Mouse (Mus musculus) megakaryocyte, embryonic 14.5 days (primary cell): ENCODE measurements around the gene Wdr48.

Experiments
- FLI1 ChIP-seq: IDR thresholded peaks from 2 replicates; pipeline ENCODE4 v1.6.1; 2012; ENCODE audit warnings: low read length, inconsistent platforms, mixed read lengths
- GATA1 ChIP-seq: IDR thresholded peaks from 3 replicates; pipeline ENCODE4 v1.6.1; 2012; ENCODE audit warnings: mixed read lengths, low read length, inconsistent platforms, borderline replicate concordance

DNA sequence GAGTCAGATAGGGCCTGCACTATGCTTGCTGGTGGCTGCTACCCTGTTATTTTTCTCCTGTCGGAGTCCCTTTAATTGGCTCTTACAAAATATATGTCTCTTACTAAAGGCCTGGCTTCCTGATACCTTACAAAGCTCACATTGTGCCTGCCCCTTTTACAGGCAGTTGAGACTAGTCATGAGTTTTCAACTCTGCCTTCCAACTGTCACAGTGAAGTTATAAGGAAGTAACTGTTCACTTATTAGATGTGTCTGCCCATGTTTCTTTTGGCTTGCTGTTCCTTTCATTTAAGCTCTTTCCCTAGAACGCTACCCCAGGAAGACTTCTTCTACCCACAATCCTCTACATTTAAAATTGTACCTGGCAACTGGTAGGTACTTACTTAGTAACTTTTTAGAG is 4.8 kb downstream of the Wdr48 start:
- TF ChIP-seq GATA1 (no peak), FLI1 (no peak)
